Mouse (Mus musculus) lung, postnatal 0 days (tissue): Measurements from ENCODE around the gene Brsk2.

ENCODE experiments used
- CTCF ChIP-seq: IDR thresholded peaks from 2 replicates; pipeline ENCODE4 v1.5.1; 2016; ENCODE audit warnings: antibody characterized with exemption, mild to moderate bottlenecking
- EP300 ChIP-seq: IDR thresholded peaks from 2 replicates; pipeline ENCODE4 v1.6.1; 2016; ENCODE audit warnings: antibody characterized with exemption, mild to moderate bottlenecking, control low read depth

DNA sequence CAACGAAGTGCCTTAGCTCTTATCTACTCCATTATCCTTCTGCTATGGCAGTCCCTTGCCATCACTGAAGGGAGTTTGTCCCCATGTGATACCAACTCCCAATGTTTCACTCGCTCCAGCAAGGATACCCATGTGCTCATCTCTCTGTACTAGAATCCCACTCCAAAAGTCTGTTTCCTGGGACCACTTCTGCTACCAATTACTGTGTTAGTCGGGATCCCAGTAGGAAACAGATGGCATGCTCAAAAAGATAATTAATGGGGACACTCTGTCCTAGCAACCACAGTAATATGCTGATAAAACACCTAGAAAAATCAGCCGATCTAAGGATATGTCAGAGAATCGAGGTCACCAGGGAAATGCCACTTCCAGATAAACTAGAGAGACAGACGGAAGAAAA is 41.0 kb upstream of the Brsk2 start:
- TF ChIP-seq CTCF (no peak), EP300 (no peak)
